Mouse (Mus musculus) limb, embryonic 12.5 days (tissue): ENCODE measurements around the gene Tenm3. TPM values are rescaled to one million over a fixed set of nuclear protein-coding genes. Genes with fewer than 3 reads are reported as not detected.

Source experiments
- ATAC-seq: fragments of 200-750 bp; cut with Nextera tagmentation; 2 replicates; pipeline ENCODE4 v1.8.0; 2017; ENCODE audit warnings: low read depth, moderate TSS enrichment; ENCODE audit not compliant: insufficient number of reproducible peaks, insufficient read depth, low FRiP score, low TSS enrichment
- H3K27ac ChIP-seq: fragments of 300-500 bp; sonication (generic); 2 replicates; pipeline ENCODE4 v1.5.1; 2016; ENCODE audit warnings: mild to moderate bottlenecking, moderate library complexity
- H3K27me3 ChIP-seq: fragments of 300-500 bp; sonication (generic); 2 replicates; pipeline ENCODE4 v1.6.1; 2016; ENCODE audit warnings: mild to moderate bottlenecking, moderate library complexity
- H3K36me3 ChIP-seq: fragments of 300-500 bp; sonication (generic); 2 replicates; pipeline ENCODE4 v1.6.1; 2016; ENCODE audit warnings: mild to moderate bottlenecking, moderate library complexity
- H3K4me1 ChIP-seq: fragments of 300-500 bp; sonication (generic); replicated peaks from 2 replicates; pipeline ENCODE4 v1.6.1; 2016
- H3K4me2 ChIP-seq: fragments of 300-500 bp; sonication (generic); 2 replicates; pipeline ENCODE4 v1.6.1; 2016; ENCODE audit warnings: mild to moderate bottlenecking, moderate library complexity
- H3K4me3 ChIP-seq: fragments of 300-500 bp; sonication (generic); replicated peaks from 2 replicates; pipeline ENCODE4 v1.5.1; 2016; ENCODE audit warnings: mild to moderate bottlenecking
- H3K9ac ChIP-seq: fragments of 300-500 bp; sonication (generic); replicated peaks from 2 replicates; pipeline ENCODE4 v1.6.1; 2016; ENCODE audit warnings: mild to moderate bottlenecking, moderate library complexity
- H3K9me3 ChIP-seq: fragments of 300-500 bp; sonication (generic); 2 replicates; pipeline ENCODE4 v1.6.1; 2016; ENCODE audit warnings: mild to moderate bottlenecking, moderate library complexity
- WGBS: fragments of 180-500 bp; shearing (Covaris S2); methylation state at CpG from one replicate; pipeline ENCODE4 v1.1.7; 2016; 5-methylcytosine and 5-hydroxymethylcytosine counted together
- polyA plus RNA-seq: library from polyadenylated mRNA; unstranded; fragments of >200 nt; fragmentation: Nextera tagmentation; extraction: Ambion mirVana; gene quantifications from 2 replicates; pipeline ENCODE4 v1.2.1, GENCODE M21; 2016

The Tenm3 gene
- polyA plus RNA-seq, 1 experiment from 2014 or later: 47.1 TPM

DNA sequence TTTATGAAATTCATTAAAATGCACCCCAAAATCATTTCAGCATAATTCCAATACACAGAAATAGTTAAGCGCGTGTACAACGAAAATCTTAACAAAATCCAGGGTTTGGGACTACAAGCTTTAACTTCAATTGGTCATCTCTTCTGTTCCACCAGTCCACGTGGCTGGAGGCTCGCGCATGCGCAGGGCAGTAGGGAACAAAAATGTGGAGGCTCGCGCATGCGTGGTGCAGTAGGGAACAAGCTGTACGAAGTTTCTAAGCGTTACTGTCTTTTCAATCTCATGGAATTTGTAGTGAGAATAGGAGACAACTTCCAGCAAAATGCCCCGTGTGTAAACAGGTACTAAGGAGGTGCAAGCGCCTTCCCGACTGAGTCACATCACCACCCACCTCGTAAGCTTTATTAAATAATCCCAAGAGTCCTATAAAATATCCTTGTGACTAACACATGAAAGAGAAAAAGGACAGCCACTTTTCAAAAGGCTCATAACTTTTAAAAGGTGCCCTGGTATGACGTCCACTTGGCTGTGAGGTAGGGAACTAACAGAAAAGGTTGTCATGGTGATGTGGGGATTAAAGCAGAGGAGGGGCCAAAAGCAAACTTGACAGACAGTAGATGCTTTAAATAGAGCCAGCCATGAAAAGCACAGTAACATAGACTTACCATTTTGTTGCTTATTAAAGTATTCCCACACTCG lies 353.7 kb downstream of the Tenm3 start:
- no peaks in the 10 kb centered on the region for H3K27me3 ChIP-seq
- peak; percentile 76 for ATAC-seq
- peaks cover 37% of the 10 kb centered on the region for H3K4me1 ChIP-seq
- peak overlapping the region; percentile 17; the same call in 1 of the 2 replicates for H3K4me2 ChIP-seq
- H3K27ac ChIP-seq: no peak overlapping the region
- WGBS: 60% methylated on average over 18 of the region's 18 CpGs
- H3K36me3 ChIP-seq: no peaks in the 10 kb centered on the region; the same call in 1 of the 2 replicates
- no peak overlapping the region for H3K4me3 ChIP-seq
- H3K9ac ChIP-seq: no peak overlapping the region
- H3K9me3 ChIP-seq: no peaks in the 10 kb centered on the region

DNA sequence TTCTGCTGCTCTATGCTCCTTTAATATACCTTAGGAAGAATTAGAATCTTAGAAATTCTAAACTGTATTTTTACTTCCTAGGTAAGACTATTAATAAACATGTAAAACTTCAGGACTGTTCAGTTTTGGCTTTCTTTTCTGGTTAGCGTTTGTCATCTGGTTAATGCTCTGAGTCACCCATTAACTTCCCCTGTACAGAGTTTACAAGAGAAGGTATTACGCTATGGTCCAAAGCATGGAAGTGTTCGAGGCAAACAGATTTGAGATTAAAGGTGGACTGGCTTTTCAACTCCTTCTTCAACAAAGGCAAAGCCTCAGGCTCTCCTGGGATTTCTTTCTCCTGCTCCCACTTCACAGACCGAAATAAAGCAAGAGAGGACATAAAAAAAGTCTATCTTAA lies 354.3 kb downstream of the Tenm3 start:
- no peak overlapping the region for H3K4me3 ChIP-seq
- WGBS: 45% methylated on average over 4 of the region's 4 CpGs
- no peaks in the 10 kb centered on the region for H3K27me3 ChIP-seq

DNA sequence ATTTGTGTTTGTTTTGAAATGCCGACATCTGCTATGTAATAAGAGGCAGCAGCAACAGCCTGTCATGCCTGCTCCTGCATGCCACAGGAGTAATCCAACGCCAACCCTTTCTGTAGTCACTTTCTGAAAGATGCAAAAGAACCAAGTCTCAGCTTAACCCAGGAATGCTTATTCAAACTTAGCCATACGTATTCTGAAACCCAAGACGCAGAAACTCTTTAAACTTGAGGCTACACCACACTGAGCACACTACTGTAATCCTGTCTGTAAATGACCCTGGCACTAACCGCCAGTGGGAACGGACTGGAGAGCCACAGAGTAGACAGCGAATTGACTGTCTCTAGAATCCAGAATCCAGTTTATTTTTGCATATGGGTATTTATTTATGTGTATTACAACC lies 354.9 kb downstream of the Tenm3 start:
- Histone ChIP-seq H3K4me2 (no peak overlapping the region), H3K4me1 (peaks cover 37% of the 10 kb centered on the region), H3K27ac (no peak overlapping the region), H3K9me3 (no peaks in the 10 kb centered on the region), H3K27me3 (no peaks in the 10 kb centered on the region), H3K9ac (no peak overlapping the region), H3K36me3 (no peaks in the 10 kb centered on the region; the same call in 1 of the 2 replicates), H3K4me3 (no peak overlapping the region)
- 56% methylated on average over 7 of the region's 7 CpGs for WGBS
- ATAC-seq: no peak

More for the DNA sequence above, 354.3 kb downstream of the Tenm3 start:
- Histone ChIP-seq H3K9me3 (no peaks in the 10 kb centered on the region), H3K4me1 (peaks cover 37% of the 10 kb centered on the region), H3K36me3 (no peaks in the 10 kb centered on the region; the same call in 1 of the 2 replicates), H3K27ac (no peak overlapping the region), H3K9ac (no peak overlapping the region), H3K4me2 (no peak overlapping the region)
- no peak for ATAC-seq

DNA sequence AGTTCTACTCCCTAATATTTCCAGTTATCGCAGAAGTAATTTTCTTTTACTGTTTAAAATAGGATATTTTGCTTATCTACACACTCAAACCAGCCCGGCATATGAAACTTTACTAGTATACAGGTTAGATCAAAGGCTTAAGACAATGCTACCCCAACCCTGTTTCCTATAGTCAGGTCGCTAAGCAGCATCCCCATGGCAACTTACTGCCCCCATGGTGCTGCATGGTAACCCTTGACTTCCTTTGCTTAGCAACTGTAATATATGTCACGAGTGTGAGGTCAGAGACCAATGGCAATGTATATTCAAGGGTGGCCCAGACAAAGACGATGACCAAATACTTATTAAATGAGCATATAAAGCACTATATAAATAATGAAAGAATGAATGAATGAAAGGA lies 359.6 kb downstream of the Tenm3 start:
- Histone ChIP-seq H3K9me3 (no peaks in the 10 kb centered on the region), H3K4me2 (no peak overlapping the region), H3K9ac (no peak overlapping the region), H3K4me3 (no peak overlapping the region), H3K27me3 (no peaks in the 10 kb centered on the region), H3K36me3 (no peaks in the 10 kb centered on the region; the same call in 1 of the 2 replicates), H3K27ac (no peak overlapping the region), H3K4me1 (peaks cover 34% of the 10 kb centered on the region)
- ATAC-seq: no peak
- WGBS: 87% methylated on average over 5 of the region's 5 CpGs

DNA sequence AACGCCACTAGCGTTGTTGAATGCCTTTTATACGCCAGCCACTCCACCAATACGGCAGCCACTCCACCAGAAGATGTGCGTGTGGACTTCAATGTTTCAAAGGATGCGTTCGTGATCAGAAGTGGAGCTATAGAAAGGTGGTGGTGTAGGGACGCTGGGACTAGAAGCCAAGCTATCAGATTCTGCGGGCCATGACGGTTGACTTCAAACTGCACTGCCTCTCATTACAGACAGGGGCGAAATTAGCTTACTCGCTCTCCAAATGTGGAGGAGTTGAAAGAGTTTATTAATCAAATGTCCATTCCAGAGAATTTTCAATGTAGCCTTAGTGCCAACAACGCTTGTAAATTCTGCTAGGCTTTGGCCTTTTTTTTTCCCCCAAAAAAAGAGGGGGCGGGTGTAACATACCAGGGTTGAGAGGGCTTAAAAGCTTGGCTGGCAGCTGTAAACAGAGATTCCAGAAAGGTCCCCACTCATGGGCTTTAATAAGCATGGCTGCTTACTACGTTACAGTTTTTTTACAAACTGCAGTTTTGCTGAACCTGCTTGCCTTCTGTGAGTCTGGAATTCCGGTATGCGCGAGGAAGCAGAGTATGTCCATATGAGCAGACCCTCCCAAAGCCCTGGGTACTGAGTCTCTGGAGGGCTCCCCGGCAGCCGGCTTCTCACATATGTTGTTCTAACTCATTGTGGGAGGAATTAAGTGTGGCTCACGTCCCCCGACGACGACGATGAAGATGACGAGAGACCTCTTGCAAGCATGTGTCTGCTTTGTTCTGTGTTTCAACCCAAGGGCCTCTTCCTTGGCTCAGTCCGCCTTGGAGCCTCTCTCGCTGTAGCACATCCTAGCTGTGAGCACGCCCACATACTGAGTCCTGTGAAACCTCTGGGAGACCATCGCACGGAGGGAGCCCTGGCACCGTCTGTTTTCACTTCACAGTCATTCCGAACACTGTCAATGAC lies 361.8 kb downstream of the Tenm3 start:
- ATAC-seq: peak; percentile 74
- H3K4me2 ChIP-seq: peak overlapping the region; percentile 45
- H3K9me3 ChIP-seq: no peaks in the 10 kb centered on the region
- 0 out of 2 replicates have a peak overlapping the region, but pooled peaks have one; percentile 12 for H3K9ac ChIP-seq
- H3K4me3 ChIP-seq: peak overlapping the region; percentile 12; the same call in 1 of the 2 replicates
- H3K27ac ChIP-seq: peak overlapping the region; percentile 88
- no peaks in the 10 kb centered on the region; the same call in 1 of the 2 replicates for H3K36me3 ChIP-seq
- 58% methylated on average over 33 of the region's 33 CpGs for WGBS
- no peaks in the 10 kb centered on the region for H3K27me3 ChIP-seq
- H3K4me1 ChIP-seq: peaks cover 25% of the 10 kb centered on the region

DNA sequence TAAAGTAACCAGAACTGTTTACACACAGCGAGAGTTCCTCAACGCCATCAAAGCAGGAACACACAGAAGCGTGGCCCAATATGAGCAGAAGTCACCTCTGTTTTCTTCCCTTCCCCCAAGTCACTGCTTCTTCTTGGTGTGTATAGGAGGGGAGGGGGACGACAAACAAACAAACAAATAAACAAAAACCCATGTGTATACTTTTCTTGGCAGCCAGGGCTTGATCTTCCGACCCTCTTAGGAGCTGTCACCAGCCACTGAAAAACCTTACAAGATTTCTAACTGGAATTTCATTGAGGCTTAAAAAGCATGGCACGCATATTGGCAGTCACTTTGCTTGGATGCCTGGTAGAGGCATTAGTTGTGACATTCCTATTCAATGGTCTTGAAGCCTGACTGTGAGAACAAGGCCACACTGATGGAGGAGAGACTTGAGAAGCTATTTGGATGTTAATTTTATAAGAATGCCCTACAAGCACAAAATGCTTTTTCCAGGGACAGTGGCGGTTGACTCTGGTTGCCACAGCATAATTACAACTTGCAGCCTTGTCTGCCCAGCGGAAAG lies 366.3 kb downstream of the Tenm3 start:
- H3K27ac ChIP-seq: no peak overlapping the region
- no peak for ATAC-seq
- no peak overlapping the region for H3K4me3 ChIP-seq
- no peaks in the 10 kb centered on the region for H3K9me3 ChIP-seq
- 72% methylated on average over 8 of the region's 8 CpGs for WGBS
- no peaks in the 10 kb centered on the region for H3K27me3 ChIP-seq
- H3K36me3 ChIP-seq: no peaks in the 10 kb centered on the region
- H3K4me1 ChIP-seq: peaks cover 14% of the 10 kb centered on the region
- no peak overlapping the region for H3K9ac ChIP-seq
- no peak overlapping the region for H3K4me2 ChIP-seq

DNA sequence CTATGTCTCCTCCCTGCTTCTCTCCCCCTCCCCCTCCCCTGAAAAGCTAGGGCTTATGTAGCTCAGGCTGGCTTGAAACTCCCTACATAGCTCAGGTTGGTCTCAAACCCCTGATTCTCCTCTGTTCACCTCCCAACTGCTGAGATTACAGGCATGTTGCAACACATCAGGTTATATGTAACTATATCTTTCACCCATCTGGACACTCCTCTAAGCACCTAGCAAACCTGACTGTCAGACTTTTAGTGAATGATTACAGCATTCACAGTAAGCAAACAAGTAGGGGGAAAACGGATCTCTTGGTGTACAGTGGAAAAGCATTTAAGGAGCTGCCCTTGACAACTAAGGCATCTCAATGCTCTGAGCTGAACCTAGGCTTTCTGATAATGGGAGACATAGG lies 366.9 kb downstream of the Tenm3 start:
- no peaks in the 10 kb centered on the region for H3K27me3 ChIP-seq
- no peak for ATAC-seq
- H3K4me1 ChIP-seq: peaks cover 8% of the 10 kb centered on the region
- WGBS: 53% methylated on average over 1 of the region's 1 CpGs
- no peak overlapping the region for H3K9ac ChIP-seq
- H3K4me3 ChIP-seq: no peak overlapping the region
- H3K27ac ChIP-seq: no peak overlapping the region
- H3K9me3 ChIP-seq: no peaks in the 10 kb centered on the region
- H3K4me2 ChIP-seq: no peak overlapping the region
- no peaks in the 10 kb centered on the region for H3K36me3 ChIP-seq

DNA sequence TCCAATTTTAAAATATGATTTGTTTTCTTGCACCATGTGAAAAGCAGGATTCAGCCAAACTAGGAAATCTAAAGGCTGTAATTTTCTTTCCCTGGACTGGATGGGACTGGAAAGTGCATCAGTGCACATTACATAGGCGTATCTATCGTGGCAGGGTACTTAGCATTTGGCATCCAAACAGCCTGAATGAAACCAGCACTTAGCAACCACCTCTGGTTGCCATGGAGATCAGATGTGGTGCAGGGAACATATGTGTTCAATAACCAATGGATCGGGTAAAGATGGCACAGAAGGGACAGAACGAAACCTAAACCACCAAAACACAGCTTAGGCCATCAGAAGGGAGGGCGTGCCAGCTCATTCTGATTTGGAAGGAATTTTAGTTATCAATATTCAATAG lies 376.1 kb downstream of the Tenm3 start:
- H3K4me2 ChIP-seq: no peak overlapping the region
- no peak overlapping the region for H3K9ac ChIP-seq
- H3K27ac ChIP-seq: no peak overlapping the region
- ATAC-seq: no peak
- no peaks in the 10 kb centered on the region for H3K9me3 ChIP-seq
- no peak overlapping the region for H3K4me3 ChIP-seq
- no peaks in the 10 kb centered on the region for H3K36me3 ChIP-seq
- WGBS: 68% methylated on average over 5 of the region's 5 CpGs
- H3K4me1 ChIP-seq: peaks cover 15% of the 10 kb centered on the region
- no peaks in the 10 kb centered on the region for H3K27me3 ChIP-seq

DNA sequence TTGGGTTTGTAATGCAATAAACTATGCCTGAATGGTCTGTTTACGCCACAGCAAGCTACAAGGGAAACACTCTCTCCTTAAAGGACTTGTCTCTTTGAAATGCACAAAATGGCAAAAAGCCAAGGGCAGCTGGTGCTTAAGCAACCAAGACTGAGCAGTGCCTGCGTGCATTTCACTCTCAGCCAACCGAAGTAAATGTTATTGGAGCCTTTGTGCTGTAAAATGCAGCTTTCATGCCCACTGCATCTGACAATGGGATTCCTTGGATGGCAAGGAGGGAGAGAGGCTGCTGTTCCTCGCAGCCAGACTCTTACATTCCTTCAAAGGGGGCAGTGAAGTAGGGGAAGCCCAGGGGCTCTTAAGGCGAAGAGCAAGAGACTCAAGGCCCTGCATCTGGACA lies 385.4 kb downstream of the Tenm3 start:
- Histone ChIP-seq H3K36me3 (no peaks in the 10 kb centered on the region), H3K27ac (peak overlapping the region; percentile 69), H3K27me3 (no peaks in the 10 kb centered on the region), H3K4me1 (peaks cover 42% of the 10 kb centered on the region), H3K4me2 (no peak overlapping the region), H3K9ac (no peak overlapping the region; the same call in 1 of the 2 replicates), H3K9me3 (no peaks in the 10 kb centered on the region), H3K4me3 (no peak overlapping the region)
- WGBS: 17% methylated on average over 5 of the region's 5 CpGs
- peak; percentile 52; the same call in 1 of the 2 replicates for ATAC-seq

DNA sequence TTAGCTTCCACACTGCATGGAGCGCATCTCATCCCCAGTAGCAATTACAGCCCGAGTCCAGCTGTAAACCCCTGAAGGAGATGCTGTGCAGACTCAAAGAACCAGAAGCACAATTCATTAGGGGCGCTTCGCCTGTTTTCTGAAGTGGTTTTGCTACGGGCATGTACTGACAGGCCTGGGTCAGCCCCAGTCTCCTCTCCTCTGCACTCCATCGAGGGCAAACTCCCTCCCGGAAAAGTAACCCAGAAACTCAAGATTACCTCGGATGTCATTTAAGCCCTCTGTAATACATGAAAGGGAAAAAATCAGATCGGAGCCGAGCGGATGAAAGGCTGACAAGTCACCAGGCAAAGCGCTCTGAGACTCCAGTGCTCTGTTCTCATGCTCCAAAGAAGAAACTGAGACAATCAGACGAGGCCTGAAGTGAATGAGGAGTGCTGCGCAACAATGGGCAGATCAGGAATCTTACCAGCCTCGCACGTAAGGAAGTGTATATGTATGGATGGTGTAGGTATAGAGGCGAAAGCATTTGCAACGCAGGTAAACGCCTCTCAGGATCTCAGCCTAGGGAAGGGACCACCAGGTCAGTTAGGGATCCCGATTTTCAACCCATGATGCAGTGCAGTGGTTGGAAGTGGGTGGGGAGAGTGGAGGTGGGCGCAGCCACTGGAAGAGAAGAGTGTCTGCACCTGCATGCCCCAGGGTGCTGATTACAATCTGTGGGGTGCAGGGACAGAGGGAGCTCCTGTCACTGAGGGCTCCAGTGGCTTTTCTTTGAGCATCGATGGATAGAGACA lies 387.2 kb downstream of the Tenm3 start:
- H3K27ac ChIP-seq: no peak overlapping the region
- no peak for ATAC-seq
- no peaks in the 10 kb centered on the region for H3K9me3 ChIP-seq
- WGBS: 31% methylated on average over 22 of the region's 22 CpGs
- 0 out of 2 replicates have a peak overlapping the region, but pooled peaks have one; percentile 6 for H3K4me2 ChIP-seq
- no peak overlapping the region for H3K9ac ChIP-seq
- no peaks in the 10 kb centered on the region for H3K36me3 ChIP-seq
- no peak overlapping the region for H3K4me3 ChIP-seq
- H3K4me1 ChIP-seq: peaks cover 36% of the 10 kb centered on the region
- no peaks in the 10 kb centered on the region for H3K27me3 ChIP-seq
